Mouse (Mus musculus) heart, adult 9 months (tissue): Measurements from ENCODE around the gene Cmklr1.

Experiments
- DNase-seq, 2 experiments: peaks; one replicate each; pipeline ENCODE4 v3.0.0; 2022; ENCODE audit warnings: low spot score in 2 of 2

Gene Cmklr1

DNA sequence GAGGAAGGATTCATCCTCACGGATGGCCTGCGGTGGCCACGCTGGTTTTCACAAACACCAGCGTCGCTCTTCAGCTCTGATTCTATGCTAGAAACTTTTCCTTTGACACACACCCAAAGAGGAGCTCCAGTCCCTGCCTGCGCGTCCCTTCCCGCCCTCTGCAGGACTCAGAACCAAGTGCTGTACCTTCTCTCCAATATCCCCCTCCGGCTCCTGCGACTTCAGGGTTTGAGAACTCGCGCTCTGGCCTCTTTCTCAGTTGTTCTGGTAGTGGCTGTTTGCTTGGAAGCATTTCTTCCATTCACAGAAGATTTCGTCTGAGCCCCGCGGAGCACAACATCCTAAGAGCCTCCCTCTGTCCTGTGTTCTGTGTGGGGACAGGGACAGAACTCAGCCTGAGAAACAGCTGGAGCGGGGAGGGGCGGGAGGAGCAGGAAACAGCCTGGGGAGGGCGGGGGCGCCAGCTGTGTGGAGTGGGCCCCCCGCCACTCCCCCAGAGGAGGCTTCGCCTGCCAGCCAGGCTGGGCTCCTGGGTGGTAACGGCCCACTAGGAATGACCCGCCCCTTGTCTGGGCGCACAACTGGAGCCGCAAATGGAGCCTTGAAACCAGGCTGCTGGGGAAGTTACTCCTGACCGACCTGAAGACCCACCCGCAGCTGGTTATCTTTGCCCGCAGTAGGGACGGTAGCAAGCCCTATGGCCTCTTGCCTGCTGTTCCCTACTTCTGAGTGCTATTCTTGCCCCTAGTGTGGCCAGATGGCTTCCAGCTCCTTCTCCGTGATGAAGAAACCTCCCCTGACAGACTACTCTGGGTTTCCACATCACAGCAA is at the start of gene Cmklr1:
Gene Cmklr1, minus strand, starts transcription at position 392 of the 831 bp plus-strand sequence.
- peak; percentile 80 to 83 for DNase-seq

DNA sequence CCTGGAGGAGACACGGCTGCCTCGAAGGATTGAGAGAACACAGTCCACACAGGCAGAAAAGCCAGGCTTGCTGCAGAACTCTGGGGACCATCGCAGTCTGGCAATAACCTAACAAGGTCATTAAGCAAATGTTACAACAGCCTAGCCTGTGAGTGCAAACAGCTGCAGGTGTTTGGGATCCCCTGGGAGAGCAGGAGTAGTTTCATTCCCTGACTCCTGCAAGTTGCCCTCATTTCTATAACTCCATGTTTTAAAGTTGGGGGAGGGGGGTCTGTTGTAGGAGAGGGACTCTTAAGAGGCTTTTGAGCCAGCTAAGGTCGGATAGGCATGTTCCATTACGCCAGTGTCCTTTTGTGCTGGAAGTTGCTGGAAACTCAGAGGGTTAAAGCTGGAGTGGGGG is 44.2 kb upstream of the Cmklr1 start:
- no peak for DNase-seq

DNA sequence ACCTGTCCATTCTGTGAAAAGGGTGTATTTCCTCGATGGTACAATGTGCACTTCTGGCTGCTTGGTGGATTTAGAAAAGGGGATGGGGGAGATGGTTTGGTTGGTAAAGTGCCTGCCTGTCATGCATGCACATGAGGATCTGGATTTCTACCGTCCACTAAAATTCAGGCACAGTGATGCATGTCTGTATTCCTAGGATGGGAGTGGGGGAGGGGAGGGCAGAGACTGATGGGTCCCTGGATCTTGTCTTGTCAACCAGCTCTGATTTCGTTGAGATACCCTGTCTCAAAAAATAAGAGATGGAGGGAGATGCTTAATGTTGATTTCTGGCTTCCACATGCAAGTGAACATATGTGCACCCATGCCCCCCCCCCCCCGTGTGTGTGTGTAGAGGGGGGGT is 43.8 kb upstream of the Cmklr1 start:
- DNase-seq = no peak

DNA sequence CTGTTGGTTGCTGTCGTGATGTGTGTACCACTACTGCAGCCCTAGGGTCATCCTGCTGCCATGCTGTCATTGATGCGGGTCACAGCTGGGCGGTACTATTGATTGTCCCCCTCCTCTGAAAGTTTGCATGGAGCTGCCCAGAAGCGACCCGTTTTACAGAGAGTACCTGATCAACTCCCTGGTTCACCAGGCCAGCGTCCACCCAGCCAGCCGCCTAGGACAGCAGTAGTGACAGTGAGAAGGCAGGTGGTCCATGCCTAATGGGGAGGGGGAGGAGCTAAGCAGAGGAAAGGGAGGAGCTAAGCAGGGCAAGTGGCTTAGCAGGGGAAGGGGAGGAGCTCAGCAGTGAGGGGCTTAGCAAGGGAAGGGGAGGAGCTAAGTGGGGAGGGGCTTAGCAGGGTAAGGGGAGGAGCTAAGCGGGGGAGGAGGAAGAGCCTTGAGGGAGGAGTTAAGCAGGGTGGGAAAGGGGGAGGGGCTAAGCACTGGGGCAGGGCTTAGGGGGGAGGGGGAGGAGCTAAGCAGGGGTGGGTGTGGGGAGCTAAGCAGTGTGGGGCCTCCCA is 43.0 kb upstream of the Cmklr1 start:
- DNase-seq = no peak

DNA sequence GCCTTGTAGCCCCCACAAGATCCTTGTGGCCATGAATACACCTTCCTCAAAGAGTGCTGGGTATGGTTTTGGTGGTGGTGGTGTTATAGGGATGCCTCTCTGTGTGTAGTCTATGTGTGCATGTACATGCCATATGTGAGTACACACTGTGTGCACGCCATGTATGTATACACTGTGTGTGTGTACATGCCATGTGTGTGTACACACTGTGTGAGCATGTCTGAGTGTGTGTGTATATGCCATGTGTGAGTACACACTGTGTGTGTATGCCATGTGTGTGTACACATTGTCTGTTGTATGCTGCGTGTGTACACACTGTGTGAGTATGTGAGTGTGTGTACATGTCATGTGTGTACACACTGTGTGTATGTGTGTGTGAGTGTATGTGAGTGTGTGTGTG is 40.6 kb upstream of the Cmklr1 start:
- no peak for DNase-seq

DNA sequence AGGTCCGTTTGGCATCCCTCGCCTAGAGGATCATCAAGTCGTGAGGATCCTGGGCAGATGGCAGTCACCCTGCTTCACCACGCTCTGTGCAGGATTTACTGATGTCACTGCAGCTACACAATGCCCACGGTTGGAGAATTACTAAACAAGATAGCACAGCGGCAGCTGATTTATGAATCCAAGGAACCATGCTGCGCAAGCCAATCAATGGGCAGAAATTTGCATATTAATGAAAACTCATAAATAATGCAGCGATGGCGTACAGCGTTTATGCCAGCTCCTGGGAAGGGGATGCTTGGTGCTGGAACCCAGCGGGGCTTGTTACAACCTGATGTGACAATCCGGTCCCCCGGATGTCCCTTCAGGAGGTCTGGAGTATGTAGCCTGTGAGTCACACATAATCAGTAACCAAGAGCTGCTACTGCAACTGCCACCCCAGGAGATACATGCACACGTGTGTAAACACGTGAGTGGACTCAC is 39.9 kb upstream of the Cmklr1 start:
- DNase-seq = no peak

DNA sequence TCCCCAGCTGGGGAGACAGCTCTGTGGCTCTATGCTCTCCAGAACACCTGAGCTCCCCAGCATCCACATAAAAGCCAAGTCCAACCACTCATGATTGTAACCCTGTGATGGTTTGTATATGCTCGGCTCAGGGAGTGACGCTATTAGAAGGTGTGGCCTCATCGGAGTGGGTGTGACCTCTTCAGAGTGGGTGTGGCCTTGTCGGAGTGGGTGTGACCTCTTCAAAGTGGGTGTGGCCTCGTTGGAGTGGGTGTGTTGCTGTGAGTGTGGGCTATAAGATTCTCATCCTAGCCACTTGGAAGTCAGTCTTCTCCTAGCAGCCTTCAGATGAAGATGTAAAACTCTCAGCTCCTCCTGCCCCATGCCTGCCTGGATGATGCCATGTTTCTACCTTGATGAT is 37.3 kb upstream of the Cmklr1 start:
- no peak for DNase-seq

DNA sequence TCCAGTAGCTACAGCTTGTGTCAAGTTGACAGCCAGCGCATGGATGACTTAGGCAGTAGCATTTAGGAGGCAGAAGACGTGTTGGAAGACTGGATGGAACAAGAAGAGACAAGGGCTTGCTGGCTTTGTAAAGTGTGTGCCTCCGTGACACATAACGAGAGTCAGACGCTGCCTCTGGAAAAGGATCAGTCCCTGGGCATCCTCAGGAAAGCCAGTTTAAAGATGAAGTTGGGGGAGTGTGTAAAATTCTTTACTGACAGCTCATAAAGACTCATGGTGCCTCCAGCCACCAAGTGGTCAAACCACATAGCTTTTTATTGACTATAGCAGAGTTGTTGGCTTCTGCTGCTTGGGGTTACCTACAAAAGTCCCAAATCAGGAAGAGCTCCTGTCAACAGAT is 35.2 kb upstream of the Cmklr1 start:
- DNase-seq = no peak

DNA sequence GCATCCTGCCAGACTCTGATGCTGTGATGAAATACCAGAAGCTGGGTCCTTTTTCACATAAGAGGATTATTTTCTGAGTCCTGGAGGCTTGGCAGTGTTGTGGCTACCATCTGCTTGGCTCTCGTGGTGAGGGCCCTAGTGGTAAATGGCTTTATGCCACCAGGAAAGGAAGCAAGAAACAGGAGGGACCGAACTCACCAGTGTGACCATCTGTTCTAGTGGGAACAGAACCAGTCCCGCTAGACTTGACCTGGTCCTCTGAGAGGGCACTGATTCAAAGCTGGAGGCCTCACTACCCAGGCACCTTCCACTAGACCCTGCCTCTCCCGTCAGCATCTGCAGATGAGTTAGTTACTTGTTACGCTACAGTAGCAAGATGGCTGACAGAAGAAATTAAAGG is 33.0 kb upstream of the Cmklr1 start:
- no peak for DNase-seq

DNA sequence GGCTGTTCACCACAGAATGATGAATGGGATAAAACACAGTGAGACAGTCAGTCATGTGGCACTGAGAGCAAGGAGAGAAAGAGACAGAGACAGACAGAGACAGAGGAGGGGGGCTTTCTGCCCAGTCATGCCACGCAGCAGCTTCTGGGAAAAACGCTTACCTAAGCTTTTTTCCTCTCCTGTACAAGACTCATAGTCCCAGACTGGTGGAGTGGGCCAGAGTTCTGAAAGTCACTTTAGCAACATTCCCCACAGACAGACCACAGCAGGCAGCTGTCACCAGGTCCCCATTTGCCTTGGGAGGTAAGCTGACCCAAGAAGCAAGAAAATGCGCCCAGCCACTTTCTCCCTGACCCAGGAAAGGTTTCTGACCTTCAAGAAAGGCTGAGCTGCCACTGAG is 32.2 kb upstream of the Cmklr1 start:
- no peak for DNase-seq

DNA sequence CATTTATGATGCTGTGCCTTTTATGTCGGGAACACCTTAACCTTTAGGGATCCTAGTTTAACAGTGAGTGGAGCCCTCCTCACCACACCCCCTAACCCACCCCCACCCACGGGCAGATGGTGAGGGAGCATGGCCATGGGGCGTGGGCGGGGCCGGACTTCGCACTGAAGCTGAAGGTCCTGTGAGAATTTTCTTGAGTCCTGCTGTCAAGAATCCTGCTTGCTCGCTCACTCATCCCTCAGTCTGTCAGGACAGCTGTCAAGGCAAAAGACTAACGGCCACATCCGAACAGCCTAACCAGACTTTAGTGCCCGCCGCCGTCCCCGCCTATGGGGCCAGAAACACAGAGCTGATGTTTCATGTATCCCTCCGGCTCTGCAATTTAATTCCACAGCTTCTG is 31.0 kb upstream of the Cmklr1 start:
- no peak for DNase-seq

DNA sequence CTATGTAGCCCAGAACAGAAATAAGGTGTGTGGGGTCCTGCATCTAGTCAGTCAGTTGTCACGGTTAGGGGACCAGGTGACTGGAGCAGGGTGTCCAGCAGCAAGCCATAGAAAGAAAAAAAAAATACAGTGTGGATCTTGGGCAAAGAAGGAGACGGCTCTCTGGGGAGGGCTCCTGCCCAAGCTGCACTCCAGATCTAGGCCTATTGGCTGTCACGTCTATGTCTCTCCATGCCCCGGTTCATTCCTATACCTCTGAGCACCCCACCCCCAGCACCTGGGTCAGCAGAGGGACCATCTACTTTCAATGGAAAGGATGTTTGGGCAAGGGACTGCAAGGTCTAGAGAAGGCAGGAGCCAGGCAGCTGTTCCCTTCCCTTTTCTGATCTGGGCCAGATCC is 29.3 kb upstream of the Cmklr1 start:
- DNase-seq = no peak

DNA sequence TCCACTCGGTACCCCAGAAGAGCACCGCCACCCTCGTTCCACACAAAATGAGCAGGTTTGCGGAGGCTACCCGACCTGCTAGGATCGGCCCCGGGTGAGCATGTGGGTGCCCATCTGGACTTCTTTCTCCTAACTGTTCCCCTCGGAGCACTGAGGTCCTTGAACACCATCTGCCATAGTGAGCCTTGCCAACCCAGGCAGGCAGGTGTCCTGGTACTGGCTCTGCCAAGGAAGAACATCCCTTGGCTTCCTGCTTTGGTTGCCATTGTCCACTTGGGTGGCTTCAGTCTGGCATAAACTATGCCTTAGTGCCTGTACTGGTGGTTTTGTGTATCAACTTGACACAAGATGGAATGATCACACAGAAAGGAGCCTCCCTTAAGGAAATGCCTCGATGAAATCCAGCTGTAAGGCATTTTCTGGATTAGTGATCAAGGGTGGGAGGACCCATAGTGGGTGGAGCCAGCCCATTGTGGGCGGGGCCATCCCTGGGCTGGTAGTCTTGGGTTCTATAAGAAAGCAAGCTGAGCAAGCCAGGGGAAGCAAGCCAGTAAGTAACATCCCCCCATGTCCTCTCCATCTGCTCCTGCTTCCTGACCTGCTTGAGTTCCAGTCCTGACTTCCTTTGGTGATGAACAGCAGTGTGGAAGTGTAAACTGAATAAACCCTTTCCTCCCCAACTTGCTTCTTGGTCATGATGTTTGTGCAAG is 28.7 kb upstream of the Cmklr1 start:
- DNase-seq = no peak

DNA sequence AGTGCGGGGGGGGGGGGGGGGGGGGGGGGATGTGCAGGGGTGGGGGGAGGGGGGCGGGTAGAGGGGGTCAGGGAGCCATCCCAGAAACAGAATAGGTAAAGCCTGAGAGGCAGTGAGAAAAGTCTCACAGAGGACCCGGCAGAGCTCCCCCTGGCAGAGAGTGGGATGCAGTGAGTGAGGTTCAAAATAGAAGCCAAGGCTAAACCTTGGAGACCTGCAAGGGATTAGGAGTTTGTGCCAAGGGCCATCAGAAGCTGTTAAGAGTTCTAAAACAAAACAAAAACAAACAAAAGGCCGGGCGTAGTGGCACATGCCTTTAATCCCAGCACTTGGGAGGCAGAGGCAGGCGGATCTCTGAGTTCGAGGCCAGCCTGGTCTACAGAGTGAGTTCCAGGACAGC is 27.3 kb upstream of the Cmklr1 start:
- no peak for DNase-seq

DNA sequence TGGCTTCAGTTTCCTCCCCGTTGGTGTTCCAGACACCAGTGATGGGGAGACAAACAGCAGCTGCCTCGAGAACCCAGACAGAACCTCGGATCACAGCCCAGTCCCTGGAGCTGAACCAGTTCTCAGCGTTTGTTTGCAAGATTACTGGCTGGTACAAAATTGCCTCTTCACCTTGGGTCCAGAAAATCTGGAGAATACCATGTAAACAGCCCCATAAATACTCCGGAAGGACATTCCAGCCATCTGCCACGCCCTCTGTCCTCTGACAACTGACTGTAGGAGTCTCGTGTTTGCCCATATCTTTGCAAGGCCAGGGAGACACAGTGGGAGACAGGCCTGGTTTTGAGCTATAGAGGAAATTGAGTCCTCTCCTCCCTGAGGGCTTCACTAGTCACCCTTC is 24.6 kb upstream of the Cmklr1 start:
- peak in 1 of 2 experiments; percentile 36 for DNase-seq

DNA sequence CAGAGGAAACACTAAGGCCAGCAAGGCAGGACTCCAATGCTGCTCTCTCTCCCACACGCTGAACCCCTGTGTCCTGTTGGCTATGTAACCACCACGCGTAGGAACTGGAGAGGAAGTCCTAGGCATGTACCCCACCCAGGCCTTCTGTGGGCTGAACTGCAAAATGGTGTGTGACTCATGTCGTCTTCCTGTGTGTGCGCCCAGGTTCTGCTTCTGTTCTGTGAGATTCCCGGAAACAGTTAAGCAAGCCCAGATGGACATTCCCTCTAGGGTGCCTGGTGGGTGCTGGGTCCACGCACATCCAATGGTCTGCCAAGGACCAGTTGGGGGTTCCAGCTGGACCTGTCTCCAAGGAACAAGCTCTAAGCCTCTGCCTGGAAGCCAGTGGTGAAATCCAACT is 22.2 kb upstream of the Cmklr1 start:
- peak; percentile 84 for DNase-seq

DNA sequence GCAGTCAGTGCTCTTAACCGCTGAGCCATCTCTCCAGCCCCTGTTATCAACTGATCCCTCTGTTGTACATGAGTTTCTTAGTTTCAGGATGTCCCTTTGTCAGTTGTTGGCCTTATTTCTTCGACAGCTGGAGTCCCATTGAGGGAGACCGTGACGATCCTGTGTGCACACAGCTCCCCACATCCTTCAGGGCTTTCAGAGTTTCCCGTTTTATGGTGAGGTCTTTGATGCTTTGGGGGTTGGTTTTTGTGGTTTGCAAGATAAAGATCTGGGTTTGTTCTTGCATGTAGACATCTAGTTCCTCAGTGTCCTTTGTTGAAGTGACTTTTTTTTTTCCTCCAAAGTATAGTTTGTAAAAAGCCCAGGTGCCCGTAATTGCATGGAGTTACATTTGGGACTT is 20.4 kb upstream of the Cmklr1 start:
- no peak for DNase-seq

DNA sequence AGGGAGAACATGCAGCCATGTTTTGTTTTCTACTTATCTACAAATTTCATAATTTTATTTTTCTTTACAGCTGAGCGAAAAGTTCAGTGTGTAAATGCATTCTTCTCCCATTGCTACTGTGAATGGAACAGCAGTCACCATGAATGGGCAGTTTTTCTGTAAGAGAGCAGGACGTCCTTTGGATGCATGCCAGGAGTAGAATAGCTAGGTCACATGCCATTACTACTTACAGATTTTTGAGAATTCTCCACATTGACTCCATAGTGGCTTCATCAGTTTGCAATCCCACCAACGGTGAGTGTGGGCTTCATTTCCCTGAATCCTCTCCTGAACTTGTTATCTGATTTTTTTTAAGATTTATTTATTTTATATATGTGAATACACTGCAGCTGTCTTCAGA is 19.9 kb upstream of the Cmklr1 start:
- DNase-seq = no peak

DNA sequence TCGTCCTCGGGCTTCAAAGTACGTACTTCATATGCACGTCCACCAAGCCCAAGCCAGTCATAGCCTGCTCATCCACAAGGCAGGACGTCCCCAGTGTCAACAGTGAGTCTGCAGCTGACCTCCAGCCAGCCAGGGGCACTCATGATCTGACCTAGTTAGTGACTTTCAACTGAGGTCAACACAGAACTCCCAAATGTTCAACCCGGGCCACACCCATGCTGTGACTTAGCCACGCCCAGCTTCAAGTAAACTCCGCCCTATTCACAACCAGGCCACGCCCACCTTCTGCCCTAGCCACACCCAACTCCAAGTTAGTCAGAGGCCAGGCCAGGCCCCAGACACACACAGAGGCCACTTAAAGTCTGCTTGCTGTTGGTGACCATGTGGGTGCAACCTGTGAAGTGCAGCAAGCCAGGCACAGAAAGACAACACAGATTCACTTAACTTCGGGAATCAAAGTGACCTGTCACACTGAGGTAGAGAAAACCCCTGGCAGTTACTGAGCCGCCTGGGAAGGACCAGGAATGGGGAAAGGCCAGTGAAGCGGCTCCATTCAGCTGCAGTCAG is 14.5 kb upstream of the Cmklr1 start:
- DNase-seq = no peak

DNA sequence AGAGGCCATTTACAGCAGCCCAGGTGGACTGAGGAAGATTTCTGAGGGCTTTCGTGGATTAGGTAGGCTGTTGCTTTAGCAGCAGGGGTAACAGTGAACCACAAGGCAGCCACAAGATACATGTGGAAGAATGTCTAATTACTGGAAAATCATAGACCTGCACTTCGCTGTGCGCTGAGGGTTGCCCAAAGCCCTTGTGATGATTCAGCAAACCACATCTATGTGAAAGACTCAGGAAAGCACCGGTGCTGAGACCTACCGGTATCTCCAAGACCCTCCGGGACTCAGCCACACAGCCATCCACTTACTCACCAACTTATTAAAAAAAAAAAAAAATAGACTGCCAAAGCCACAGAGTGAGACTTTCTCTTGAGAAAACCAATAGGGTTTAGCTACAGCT is 13.9 kb upstream of the Cmklr1 start:
- no peak for DNase-seq

DNA sequence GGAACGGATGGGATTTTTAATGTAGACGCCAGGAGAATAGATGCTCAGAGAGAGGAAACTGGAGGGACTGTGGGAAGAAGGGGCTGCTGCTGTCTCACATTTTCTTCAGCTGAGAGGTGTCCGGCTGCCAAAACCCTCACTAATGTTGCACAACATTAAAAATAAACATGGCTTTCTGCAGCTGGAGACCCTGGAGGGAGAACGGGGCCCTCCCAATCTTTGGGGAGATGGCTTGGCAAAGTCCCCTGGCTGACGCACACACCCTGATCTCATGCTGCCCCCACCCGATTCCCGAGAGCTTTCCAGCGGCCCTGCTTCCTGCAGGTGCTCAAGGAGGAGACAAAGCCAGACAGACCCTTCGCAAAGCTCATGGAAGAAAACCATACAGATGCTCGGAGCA is 10.6 kb upstream of the Cmklr1 start:
- DNase-seq = peak; percentile 86 to 89

DNA sequence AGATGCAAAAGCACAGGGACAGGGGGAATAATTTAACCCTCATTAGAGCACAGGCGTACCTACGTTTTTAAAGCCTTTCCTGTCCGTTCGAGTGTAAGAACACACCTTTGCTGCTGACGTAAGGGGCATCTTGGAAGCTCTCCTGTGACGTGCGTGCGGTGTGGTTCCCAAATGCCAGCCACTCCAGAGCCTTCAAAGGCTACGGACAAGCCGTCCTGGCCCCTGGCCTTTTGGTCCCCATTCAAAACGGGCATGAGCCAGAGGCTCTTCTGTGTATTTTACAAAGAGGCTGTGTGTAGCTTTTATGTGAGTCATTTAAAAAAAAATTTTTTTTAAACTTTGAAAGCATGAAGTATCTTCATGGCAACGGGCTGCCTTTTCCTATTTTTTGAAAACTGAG is 4.6 kb upstream of the Cmklr1 start:
- DNase-seq = no peak

DNA sequence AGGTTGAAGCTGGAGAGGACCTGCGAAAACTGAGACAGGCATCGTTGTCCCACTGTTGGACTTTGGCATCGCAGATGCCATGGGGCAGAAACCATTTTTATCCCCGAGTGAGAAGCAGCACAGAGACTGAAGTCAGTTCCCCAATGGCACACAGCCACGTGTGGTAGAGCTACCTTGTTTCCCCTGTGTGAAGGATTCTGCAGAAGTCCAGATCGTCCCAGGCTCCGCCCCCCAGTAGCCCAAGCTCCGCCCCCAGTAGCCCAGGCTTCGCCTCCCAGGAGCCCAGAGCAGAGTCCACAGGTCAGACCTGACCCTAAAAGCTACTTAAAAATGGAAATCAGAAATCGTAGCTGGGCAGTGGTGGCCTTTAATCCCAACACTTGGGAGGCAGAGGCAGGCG is 4.0 kb upstream of the Cmklr1 start:
- DNase-seq = no peak
